Mouse (Mus musculus) forebrain, embryonic 16.5 days (tissue): ENCODE measurements around the gene Vsig10. TPM values are rescaled to one million over a fixed set of nuclear protein-coding genes. Genes with fewer than 3 reads are reported as not detected.

Experiments
- ATAC-seq: fragments of 200-750 bp; cut with Nextera tagmentation; 2 replicates; pipeline ENCODE4 v1.8.0; 2017; ENCODE audit warnings: mild to moderate bottlenecking, moderate library complexity
- H3K27ac ChIP-seq: fragments of 300-500 bp; sonication (generic); 2 replicates; pipeline ENCODE4 v1.5.1; 2014; ENCODE audit warnings: low read length, control low read depth
- H3K27me3 ChIP-seq: fragments of 300-500 bp; sonication (generic); replicated peaks from 2 replicates; pipeline ENCODE4 v1.6.1; 2014; ENCODE audit warnings: low read length; ENCODE audit not compliant: control insufficient read depth, insufficient read depth
- H3K36me3 ChIP-seq: fragments of 300-500 bp; sonication (generic); 2 replicates; pipeline ENCODE4 v1.6.1; 2014; ENCODE audit not compliant: control insufficient read depth, insufficient read depth
- H3K4me1 ChIP-seq: fragments of 300-500 bp; sonication (generic); replicated peaks from 2 replicates; pipeline ENCODE4 v1.6.1; 2014; ENCODE audit warnings: low read length; ENCODE audit not compliant: control insufficient read depth, insufficient read depth
- H3K4me2 ChIP-seq: fragments of 300-500 bp; sonication (generic); 2 replicates; pipeline ENCODE4 v1.6.1; 2014; ENCODE audit warnings: mild to moderate bottlenecking, low read length, control low read depth
- H3K4me3 ChIP-seq: fragments of 300-500 bp; sonication (generic); replicated peaks from 2 replicates; pipeline ENCODE4 v1.5.1; 2014; ENCODE audit warnings: mild to moderate bottlenecking, low read length, control low read depth
- H3K9ac ChIP-seq: fragments of 300-500 bp; sonication (generic); replicated peaks from 2 replicates; pipeline ENCODE4 v1.6.1; 2014; ENCODE audit warnings: low read depth, low read length, control low read depth
- H3K9me3 ChIP-seq: fragments of 300-500 bp; sonication (generic); 2 replicates; pipeline ENCODE4 v1.6.1; 2016; ENCODE audit warnings: low read length; ENCODE audit not compliant: control insufficient read depth
- WGBS: fragments of 180-500 bp; shearing (Covaris S2); extraction: QIAGEN DNeasy Blood & Tissue Kit; methylation state at CpG from one replicate; pipeline ENCODE4 v1.1.7; 2014; 5-methylcytosine and 5-hydroxymethylcytosine counted together
- polyA plus RNA-seq: library from polyadenylated mRNA; unstranded; fragments of >200 nt; fragmentation: Nextera tagmentation; extraction: Ambion mirVana; gene quantifications from 2 replicates; pipeline ENCODE4 v1.2.1, GENCODE M21; 2015

Gene Vsig10
- polyA plus RNA-seq, 1 experiment from 2014 or later = 2.1 TPM

- Histone ChIP-seq H3K9ac (peak within 1 kb of the TSS; percentile 98), H3K27me3 (no peaks in the 10 kb centered on the region), H3K27ac (peak within 1 kb of the TSS; percentile 86), H3K36me3 (no peaks in the 10 kb centered on the region), H3K4me2 (peak within 1 kb of the TSS; percentile 94), H3K4me3 (peak within 1 kb of the TSS; percentile 99), H3K4me1 (peaks cover 35% of the 10 kb centered on the region), H3K9me3 (no peaks in the 10 kb centered on the region)
- ATAC-seq = peak; percentile 87
- 1% methylated on average over 24 of the region's 54 CpGs for WGBS
Measured at GRCm38 (mm10) chr5:117357129-117357477, 38.2 kb downstream of the Vsig10 start, which contains the start of gene Wsb2. Wsb2 (plus strand) TSS chr5:117357304.

GRCm38 (mm10) chr5:117357478-117358247 lies 38.8 kb downstream of the Vsig10 start:
- H3K4me1 ChIP-seq = peaks cover 35% of the 10 kb centered on the region

GRCm38 (mm10) chr5:117358248-117358630 lies 39.4 kb downstream of the Vsig10 start:
- WGBS = 3% methylated on average over 6 of the region's 6 CpGs
- Histone ChIP-seq H3K9ac (peak overlapping the region; percentile 98), H3K27me3 (no peaks in the 10 kb centered on the region), H3K4me1 (peaks cover 35% of the 10 kb centered on the region), H3K4me3 (peak overlapping the region; percentile 99), H3K4me2 (peak overlapping the region; percentile 94), H3K9me3 (no peaks in the 10 kb centered on the region), H3K27ac (peak overlapping the region; percentile 86), H3K36me3 (no peaks in the 10 kb centered on the region)
- ATAC-seq = no peak

More at GRCm38 (mm10) chr5:117357478-117358247, 38.8 kb downstream of the Vsig10 start:
- Histone ChIP-seq H3K36me3 (no peaks in the 10 kb centered on the region), H3K27ac (peak overlapping the region; percentile 86), H3K27me3 (no peaks in the 10 kb centered on the region), H3K4me3 (peak overlapping the region; percentile 99), H3K9me3 (no peaks in the 10 kb centered on the region), H3K4me2 (peak overlapping the region; percentile 94), H3K9ac (peak overlapping the region; percentile 98)
- peak; percentile 46 for ATAC-seq
- under 1% methylated on average over 47 of the region's 49 CpGs for WGBS

- no peaks in the 10 kb centered on the region for H3K27me3 ChIP-seq
- H3K4me2 ChIP-seq = peak overlapping the region; percentile 4; the same call in 1 of the 2 replicates
- no peak overlapping the region for H3K9ac ChIP-seq
- H3K4me1 ChIP-seq = peaks cover 35% of the 10 kb centered on the region
- no peak overlapping the region for H3K4me3 ChIP-seq
- WGBS = 38% methylated on average over 11 of the region's 11 CpGs
- H3K27ac ChIP-seq = no peak overlapping the region
- no peaks in the 10 kb centered on the region for H3K9me3 ChIP-seq
- ATAC-seq = no peak
- no peaks in the 10 kb centered on the region for H3K36me3 ChIP-seq
Measured at GRCm38 (mm10) chr5:117358725-117359124, 39.8 kb downstream of the Vsig10 start.

- no peaks in the 10 kb centered on the region for H3K9me3 ChIP-seq
- no peak overlapping the region for H3K4me3 ChIP-seq
- no peak for ATAC-seq
- WGBS = 29% methylated on average over 7 of the region's 7 CpGs
- H3K4me2 ChIP-seq = no peak overlapping the region
- H3K27me3 ChIP-seq = no peaks in the 10 kb centered on the region
- H3K9ac ChIP-seq = no peak overlapping the region
- H3K4me1 ChIP-seq = peaks cover 35% of the 10 kb centered on the region
- no peak overlapping the region for H3K27ac ChIP-seq
- peaks cover 2% of the 10 kb centered on the region; the same call in 1 of the 2 replicates for H3K36me3 ChIP-seq
Measured at GRCm38 (mm10) chr5:117359497-117360227, 40.8 kb downstream of the Vsig10 start.

- no peak for ATAC-seq
- Histone ChIP-seq H3K36me3 (peaks cover 2% of the 10 kb centered on the region; the same call in 1 of the 2 replicates), H3K4me2 (no peak overlapping the region), H3K9ac (no peak overlapping the region), H3K27me3 (no peaks in the 10 kb centered on the region), H3K9me3 (no peaks in the 10 kb centered on the region), H3K4me3 (no peak overlapping the region), H3K27ac (no peak overlapping the region), H3K4me1 (peaks cover 35% of the 10 kb centered on the region)
- 19% methylated on average over 13 of the region's 13 CpGs for WGBS
Measured at GRCm38 (mm10) chr5:117360228-117360515, 41.3 kb downstream of the Vsig10 start.

- peaks cover 2% of the 10 kb centered on the region; the same call in 1 of the 2 replicates for H3K36me3 ChIP-seq
- no peak for ATAC-seq
- H3K4me2 ChIP-seq = no peak overlapping the region
- no peak overlapping the region for H3K27ac ChIP-seq
- peaks cover 35% of the 10 kb centered on the region for H3K4me1 ChIP-seq
- H3K4me3 ChIP-seq = no peak overlapping the region
- H3K9me3 ChIP-seq = no peaks in the 10 kb centered on the region
- WGBS = 20% methylated on average over 13 of the region's 13 CpGs
- no peaks in the 10 kb centered on the region for H3K27me3 ChIP-seq
- no peak overlapping the region for H3K9ac ChIP-seq
Measured at GRCm38 (mm10) chr5:117360631-117361541, 42.0 kb downstream of the Vsig10 start.

- Histone ChIP-seq H3K4me3 (no peak overlapping the region), H3K36me3 (peaks cover 2% of the 10 kb centered on the region; the same call in 1 of the 2 replicates), H3K9me3 (no peaks in the 10 kb centered on the region), H3K27me3 (no peaks in the 10 kb centered on the region), H3K9ac (no peak overlapping the region), H3K4me2 (no peak overlapping the region), H3K27ac (no peak overlapping the region), H3K4me1 (peaks cover 29% of the 10 kb centered on the region)
- WGBS = 60% methylated on average over 4 of the region's 4 CpGs
- ATAC-seq = no peak
Measured at GRCm38 (mm10) chr5:117361590-117361989, 42.7 kb downstream of the Vsig10 start.
